ENCODE assay signal across 36 mouse cellular contexts in the genomic region with DNA sequence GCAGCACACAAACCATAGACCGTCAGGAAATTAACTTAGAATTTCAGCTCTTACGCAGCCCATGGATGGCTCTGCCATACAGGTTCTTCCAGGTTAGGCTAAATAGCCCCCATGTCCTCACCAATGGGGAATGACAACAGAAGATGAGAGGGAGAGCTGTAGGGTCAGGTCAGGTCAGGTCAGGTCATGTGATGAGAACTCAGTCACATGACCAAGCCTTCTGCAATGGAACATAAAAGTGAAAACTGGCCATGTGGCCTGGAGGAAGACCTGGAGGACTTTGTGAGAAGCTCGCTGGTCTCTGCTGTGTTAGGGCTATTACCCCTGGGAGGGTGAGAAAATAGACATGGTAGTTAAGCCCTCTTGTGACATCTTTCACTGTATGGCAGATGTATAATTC. TPM values are rescaled to one million over a fixed set of nuclear protein-coding genes. Genes with fewer than 3 reads are reported as not detected.
"Had no signal": no experiment of that assay in that cellular context is flagged by ENCODE, and none has a peak within 500 bp of the region (broad histone marks: within the 10 kb centered on the region; RNA-seq: fewer than 3 reads in every experiment).

No protein-coding gene starts in this region.

- H3K36me3 ChIP-seq: embryonic facial prominence, embryonic 10.5 days; embryonic facial prominence, embryonic 12.5 days; embryonic facial prominence, embryonic 13.5 days; embryonic facial prominence, embryonic 15.5 days; forebrain, embryonic 10.5 days; forebrain, embryonic 12.5 days; forebrain, embryonic 15.5 days; heart, embryonic 10.5 days had no signal

- DNase-seq: cerebellum, adult 9-10 months; cerebellum, adult 9-11 months; cerebellum, postnatal 10 days; cerebellum, postnatal 14 days; cerebellum, postnatal 25 days; cerebellum, postnatal 36 days; embryo, embryonic 11 days; forebrain, postnatal 0 days; gastrocnemius, adult 2 months; gastrocnemius, postnatal 14 days; gastrocnemius, postnatal 25 days; gastrocnemius, postnatal 36 days; heart, adult 18-20 months; heart, adult 2 months had no signal

- H3K27ac ChIP-seq: embryonic facial prominence, embryonic 10.5 days; embryonic facial prominence, embryonic 12.5 days; embryonic facial prominence, embryonic 13.5 days; embryonic facial prominence, embryonic 15.5 days; forebrain, embryonic 10.5 days; forebrain, embryonic 12.5 days; forebrain, embryonic 13.5 days; forebrain, embryonic 15.5 days; gastrocnemius, adult 2 months; heart, adult 2 months; heart, embryonic 10.5 days had no signal

- H3K27me3 ChIP-seq: embryonic facial prominence, embryonic 12.5 days; embryonic facial prominence, embryonic 13.5 days; embryonic facial prominence, embryonic 15.5 days; forebrain, embryonic 12.5 days; forebrain, embryonic 13.5 days; forebrain, embryonic 15.5 days had no signal

- H3K4me3 ChIP-seq: embryonic facial prominence, embryonic 10.5 days; embryonic facial prominence, embryonic 12.5 days; embryonic facial prominence, embryonic 13.5 days; embryonic facial prominence, embryonic 15.5 days; erythroblast, embryonic 14.5 days; forebrain, embryonic 10.5 days; forebrain, embryonic 12.5 days; forebrain, embryonic 13.5 days; forebrain, embryonic 15.5 days; gastrocnemius, adult 2 months; heart, adult 2 months; heart, embryonic 10.5 days had no signal

- H3K4me2 ChIP-seq: embryonic facial prominence, embryonic 12.5 days; embryonic facial prominence, embryonic 13.5 days; embryonic facial prominence, embryonic 15.5 days; forebrain, embryonic 12.5 days; forebrain, embryonic 13.5 days; forebrain, embryonic 15.5 days; heart, embryonic 11.5 days had no signal

- H3K4me1 ChIP-seq: embryonic facial prominence, embryonic 10.5 days; embryonic facial prominence, embryonic 12.5 days; embryonic facial prominence, embryonic 13.5 days; embryonic facial prominence, embryonic 15.5 days; forebrain, embryonic 10.5 days; forebrain, embryonic 12.5 days; forebrain, embryonic 13.5 days; forebrain, embryonic 15.5 days; heart, embryonic 10.5 days had no signal

- H3K9me3 ChIP-seq: embryonic facial prominence, embryonic 10.5 days; embryonic facial prominence, embryonic 12.5 days; embryonic facial prominence, embryonic 13.5 days; embryonic facial prominence, embryonic 15.5 days; forebrain, embryonic 10.5 days; forebrain, embryonic 12.5 days; forebrain, embryonic 13.5 days; forebrain, embryonic 15.5 days; heart, embryonic 10.5 days had no signal

- H3K9ac ChIP-seq: embryonic facial prominence, embryonic 12.5 days; embryonic facial prominence, embryonic 13.5 days; embryonic facial prominence, embryonic 15.5 days; forebrain, embryonic 12.5 days; forebrain, embryonic 13.5 days; forebrain, embryonic 15.5 days; forebrain, postnatal 0 days had no signal

RNA-seq across cellular contexts. Expression of gene Nms, which starts 17.5 kb away (rescaled TPM):
- total RNA-seq: common myeloid progenitor, adult 5-6 weeks; gastrocnemius, adult 18-20 months; gastrocnemius, adult 2 months; gastrocnemius, adult 8-10 months; gastrocnemius, postnatal 14 days; gastrocnemius, postnatal 25 days; gastrocnemius, postnatal 36 days; gastrocnemius, postnatal 4 days; granulocyte monocyte progenitor cell, adult 5-6 weeks; heart, adult 18-20 months; heart, adult 2 months had no signal
- polyA plus RNA-seq: cortical plate, adult 2 months; embryonic facial prominence, embryonic 10.5 days; embryonic facial prominence, embryonic 11.5 days; embryonic facial prominence, embryonic 12.5 days; embryonic facial prominence, embryonic 13.5 days; embryonic facial prominence, embryonic 14.5 days; embryonic facial prominence, embryonic 15.5 days; erythroblast, embryonic 14.5 days; forebrain, embryonic 10.5 days; forebrain, embryonic 11.5 days; forebrain, embryonic 12.5 days; forebrain, embryonic 13.5 days; frontal cortex, adult 2 months; gonadal fat pad, adult 2 months; heart, adult 2 months; heart, embryonic 10.5 days; heart, embryonic 11.5 days had no signal
